In genomic region chr6:57581595-57581994, GRCm38 (mm10) we compare ENCODE assay signal across 8 mouse cellular contexts. TPM values are rescaled to one million over a fixed set of nuclear protein-coding genes. Genes with fewer than 3 reads are reported as not detected.
DNase-seq lines count a peak whose midpoint lies in the region; ATAC-seq and TF ChIP-seq lines count a peak whose summit lies in the region.

No protein-coding gene starts in this region.

- no peak for DNase-seq in heart, adult 2 months
- no peak for DNase-seq in heart, adult 9 months (ENCODE audit: low spot score in 2 of 2)
- peak; percentile 56 for DNase-seq in CD4-positive, CD25-positive, alpha-beta regulatory T cell, adult 2 months (ENCODE audit: low read depth, low spot score)
- DNase-seq in forebrain, postnatal 0 days, result no peak
- DNase-seq in liver, postnatal 0 days, result no peak
- DNase-seq in yolk sac, embryonic 10.5 days (ENCODE audit: low spot score), result no peak
- no peak for DNase-seq in gastrocnemius, adult 8-10 months (ENCODE audit: low spot score in 2 of 2)
- DNase-seq in adipocyte (ENCODE audit: low spot score), result no peak

- no peaks in the 10 kb centered on the region for H3K79me2 ChIP-seq in heart, adult 2 months (replicated peaks; ENCODE audit: control insufficient read depth, insufficient read depth, low read length)

- ATAC-seq in forebrain, postnatal 0 days, result no peak
- peak; percentile 26; the same call in 1 of the 2 replicates for ATAC-seq in liver, postnatal 0 days

- no peak for TF ChIP-seq CTCF in heart, adult 2 months (IDR thresholded peaks at IDR 0.05)
- TF ChIP-seq CTCF in forebrain, postnatal 0 days (IDR thresholded peaks at IDR 0.05; ENCODE audit: low read depth), result no peak
- TF ChIP-seq CTCF in liver, postnatal 0 days (IDR thresholded peaks at IDR 0.05; ENCODE audit: low read depth), result no peak

- H3K4me1 ChIP-seq in heart, adult 2 months (ENCODE audit: control insufficient read depth, insufficient read depth, low read length), result peaks cover 2% of the 10 kb centered on the region; the same call in 1 of the 2 replicates
- no peaks in the 10 kb centered on the region for H3K4me1 ChIP-seq in forebrain, postnatal 0 days (ENCODE audit: insufficient read depth)
- no peaks in the 10 kb centered on the region for H3K4me1 ChIP-seq in liver, postnatal 0 days (ENCODE audit: insufficient read depth)

- TF ChIP-seq POLR2A in heart, adult 2 months (IDR thresholded peaks at IDR 0.05; ENCODE audit: insufficient read depth, low read depth, low read length), result no peak

- H3K9me3 ChIP-seq in forebrain, postnatal 0 days (ENCODE audit: low read length), result no peaks in the 10 kb centered on the region
- no peaks in the 10 kb centered on the region for H3K9me3 ChIP-seq in liver, postnatal 0 days (ENCODE audit: low read length)

- H3K9ac ChIP-seq in heart, adult 2 months (ENCODE audit: low read depth, low read length), result no peak overlapping the region
- no peak overlapping the region for H3K9ac ChIP-seq in forebrain, postnatal 0 days
- peak overlapping the region; percentile 82 for H3K9ac ChIP-seq in liver, postnatal 0 days (replicated peaks)

- 71% methylated on average over 12 of the region's 12 CpGs for WGBS in heart, adult 2 months
- WGBS in forebrain, postnatal 0 days, result 87% methylated on average over 12 of the region's 12 CpGs
- WGBS in liver, postnatal 0 days (ENCODE audit: insufficient replicate concordance), result 78% methylated on average over 12 of the region's 12 CpGs

- H3K4me3 ChIP-seq in heart, adult 2 months, result peak overlapping the region; percentile 61
- peak overlapping the region; percentile 37 for H3K4me3 ChIP-seq in forebrain, postnatal 0 days (ENCODE audit: low read depth, low read length)
- peak overlapping the region; percentile 87 for H3K4me3 ChIP-seq in liver, postnatal 0 days (ENCODE audit: low read depth, low read length)

- peak overlapping the region; percentile 82 for H3K27ac ChIP-seq in heart, adult 2 months
- no peak overlapping the region for H3K27ac ChIP-seq in forebrain, postnatal 0 days (ENCODE audit: low read depth, low read length)
- H3K27ac ChIP-seq in liver, postnatal 0 days (ENCODE audit: low read depth), result 0 out of 2 replicates have a peak overlapping the region, but pooled peaks have one; percentile 89

- H3K27me3 ChIP-seq in heart, adult 2 months (ENCODE audit: control insufficient read depth, insufficient read depth, low read length), result no peaks in the 10 kb centered on the region
- H3K27me3 ChIP-seq in forebrain, postnatal 0 days (ENCODE audit: insufficient read depth, low read length), result no peaks in the 10 kb centered on the region
- no peaks in the 10 kb centered on the region for H3K27me3 ChIP-seq in liver, postnatal 0 days (ENCODE audit: insufficient read depth, low read length)

- intact Hi-C loops in heart, adult 2 months (cut with DNase I), result loop anchor here (2.0 to 5.0 kb wide), 3 partner anchors 47 to 659 kb away; partner anchors contain the start of genes Nt5c3, Ppm1k, Pyurf and Vmn1r4

- H3K36me3 ChIP-seq in heart, adult 2 months (ENCODE audit: control insufficient read depth, insufficient read depth, low read length), result 0 out of 2 replicates have a peak, but pooled peaks cover 2% of the 10 kb centered on the region
- no peaks in the 10 kb centered on the region for H3K36me3 ChIP-seq in forebrain, postnatal 0 days (ENCODE audit: insufficient read depth)
- H3K36me3 ChIP-seq in liver, postnatal 0 days (replicated peaks; ENCODE audit: insufficient read depth, low read length), result peaks cover 7% of the 10 kb centered on the region; the same call in 1 of the 2 replicates

- no peak for TF ChIP-seq EP300 in heart, adult 2 months (IDR thresholded peaks at IDR 0.05; ENCODE audit: insufficient read depth, low read depth, low read length)
- no peak for TF ChIP-seq EP300 in liver, postnatal 0 days (IDR thresholded peaks at IDR 0.05; ENCODE audit: low read depth)

- peak overlapping the region; percentile 66 for H3K4me2 ChIP-seq in forebrain, postnatal 0 days (ENCODE audit: low read depth)
- peak overlapping the region; percentile 79 for H3K4me2 ChIP-seq in liver, postnatal 0 days (ENCODE audit: low read depth, low read length)

RNA-seq across cellular contexts. Expression of gene Herc6, which starts 0.8 kb away (rescaled TPM):
- total RNA-seq in heart, adult 2 months (2021), result 1 to 10 TPM; 3.4 to 3.8 TPM
- polyA plus RNA-seq in heart, adult 2 months (2012; rRNA removed), result 2.6 and 3.7 TPM in 2 replicates
- total RNA-seq in forebrain, postnatal 0 days (2014; rRNA removed), result 1.8 and 2.2 TPM in 2 replicates
- polyA plus RNA-seq in forebrain, postnatal 0 days (2015; fragmentation: Nextera tagmentation; extraction: Ambion mirVana), result 0.73 and 1.1 TPM in 2 replicates
- polyA plus RNA-seq in liver, postnatal 0 days (2015; fragmentation: Nextera tagmentation; extraction: Ambion mirVana), result 5.0 and 5.5 TPM in 2 replicates
- total RNA-seq in gastrocnemius, adult 8-10 months (2022), result 1 to 10 TPM in 1 of 4 experiments, under 1 TPM in 3; 0.12 to 1.6 (median 0.61) TPM

RNA-seq across cellular contexts. Expression of gene Ppm1k, which starts 46.3 kb away (rescaled TPM):
- 100 to 1,000 TPM in 1 of 2 experiments, 10 to 100 TPM in 1; 70.9 to 103 TPM for total RNA-seq in heart, adult 2 months (2021)
- 18.0 and 36.9 TPM in 2 replicates for polyA plus RNA-seq in heart, adult 2 months (2012; rRNA removed)
- total RNA-seq in forebrain, postnatal 0 days (2014; rRNA removed), result 13.6 and 15.8 TPM in 2 replicates
- 3.3 and 5.7 TPM in 2 replicates for polyA plus RNA-seq in forebrain, postnatal 0 days (2015; fragmentation: Nextera tagmentation; extraction: Ambion mirVana)
- polyA plus RNA-seq in liver, postnatal 0 days (2015; fragmentation: Nextera tagmentation; extraction: Ambion mirVana), result 14.9 and 15.6 TPM in 2 replicates
- 10 to 100 TPM; 11.5 to 21.2 (median 15.5) TPM for total RNA-seq in gastrocnemius, adult 8-10 months (2022)

Comparison
In these comparisons a context has a peak if more than half of its experiments do, and no peak if none do; other contexts are left out.
1. H3K4me3 ChIP-seq: peak in every context shown above with its lines; median percentile 87 in liver, postnatal 0 days; 61 in heart, adult 2 months; 37 in forebrain, postnatal 0 days.